Mouse (Mus musculus): Measurements from ENCODE around the gene Secisbp2l. TPM values are rescaled to one million over a fixed set of nuclear protein-coding genes. Genes with fewer than 3 reads are reported as not detected.

The Secisbp2l gene
- total and polyA plus RNA-seq, 2 experiments from 2014 or later, result 29.8 to 65.6 TPM

DNA sequence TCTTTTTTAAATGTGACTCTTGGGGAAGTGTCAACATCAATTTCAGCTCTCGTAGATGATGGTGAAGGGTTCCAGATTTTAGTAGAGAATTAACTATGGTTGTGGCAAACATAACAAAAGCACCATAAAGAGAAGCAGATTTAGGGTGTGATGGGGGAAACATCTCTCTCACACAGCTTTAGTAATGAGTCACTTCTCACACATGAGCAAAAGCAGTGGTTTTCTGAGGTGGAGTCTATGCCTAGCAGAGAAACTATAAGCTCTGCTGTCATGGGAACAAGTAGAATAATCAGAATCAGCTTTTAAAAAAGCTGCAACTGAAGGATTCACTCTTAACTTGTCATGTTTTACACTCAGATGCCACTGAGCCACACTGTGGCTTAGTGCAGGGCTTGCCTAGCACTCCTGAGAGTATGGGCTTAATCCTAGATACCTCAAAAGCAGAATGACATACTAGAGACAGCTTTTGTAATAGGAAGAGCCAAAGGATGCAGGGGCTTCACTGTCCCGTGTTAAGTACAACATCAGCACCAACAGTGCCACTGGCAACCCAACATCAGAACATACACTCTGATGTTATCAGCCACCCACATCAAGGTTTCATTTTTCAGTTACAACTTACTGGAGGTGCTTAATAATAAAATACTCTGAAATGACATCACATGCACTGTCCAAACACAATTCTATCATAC, 47.2 kb downstream of the Secisbp2l start:
- DNase-seq (no peak), ATAC-seq (no peak)
- TF ChIP-seq CTCF (IDR thresholded peaks at IDR 0.05; ENCODE audit: low read depth), result no peak
- Histone ChIP-seq H3K27ac (ENCODE audit: low read depth, low read length) (no peak overlapping the region), H3K4me2 (ENCODE audit: low read depth) (no peak overlapping the region), H3K9ac (no peak overlapping the region), H3K4me1 (ENCODE audit: insufficient read depth) (peaks cover 5% of the 10 kb centered on the region; the same call in 1 of the 2 replicates), H3K27me3 (ENCODE audit: insufficient read depth, low read length) (no peaks in the 10 kb centered on the region), H3K36me3 (ENCODE audit: insufficient read depth) (peaks cover 17% of the 10 kb centered on the region), H3K4me3 (ENCODE audit: low read depth, low read length) (no peak overlapping the region), H3K9me3 (ENCODE audit: low read length) (no peaks in the 10 kb centered on the region)
- WGBS, result 77% methylated on average over 2 of the region's 2 CpGs

DNA sequence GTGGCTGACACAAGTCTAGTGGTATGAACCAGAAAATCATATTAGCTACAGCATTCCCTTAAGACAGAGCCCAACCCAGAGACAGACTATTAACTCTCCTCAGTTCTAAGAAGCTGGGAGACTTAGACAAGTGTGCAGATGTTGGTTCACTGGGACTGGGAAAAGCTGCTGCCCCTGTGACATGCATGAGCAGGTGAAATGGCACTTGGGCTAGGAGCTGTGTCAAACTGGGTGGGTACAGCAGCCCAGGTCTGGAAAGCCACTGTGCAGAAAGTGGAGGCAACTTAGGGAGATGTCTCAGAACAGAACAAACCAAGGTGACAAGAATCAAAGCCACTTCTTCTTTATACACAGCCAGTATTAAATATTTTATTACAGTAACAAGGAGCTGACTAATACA, 47.9 kb downstream of the Secisbp2l start:
- DNase-seq (no peak), ATAC-seq (no peak)
- H3K36me3 ChIP-seq (ENCODE audit: insufficient read depth), result peaks cover 11% of the 10 kb centered on the region
- H3K9me3 ChIP-seq (ENCODE audit: low read length), result no peaks in the 10 kb centered on the region
- TF ChIP-seq CTCF (IDR thresholded peaks at IDR 0.05; ENCODE audit: low read depth), result no peak
- H3K9ac ChIP-seq, result no peak overlapping the region
- H3K4me2 ChIP-seq (ENCODE audit: low read depth), result no peak overlapping the region
- H3K27ac ChIP-seq (ENCODE audit: low read depth, low read length), result no peak overlapping the region
- no peak overlapping the region for H3K4me3 ChIP-seq (ENCODE audit: low read depth, low read length)
- no peaks in the 10 kb centered on the region for H3K27me3 ChIP-seq (ENCODE audit: insufficient read depth, low read length)
- peaks cover 5% of the 10 kb centered on the region; the same call in 1 of the 2 replicates for H3K4me1 ChIP-seq (ENCODE audit: insufficient read depth)

DNA sequence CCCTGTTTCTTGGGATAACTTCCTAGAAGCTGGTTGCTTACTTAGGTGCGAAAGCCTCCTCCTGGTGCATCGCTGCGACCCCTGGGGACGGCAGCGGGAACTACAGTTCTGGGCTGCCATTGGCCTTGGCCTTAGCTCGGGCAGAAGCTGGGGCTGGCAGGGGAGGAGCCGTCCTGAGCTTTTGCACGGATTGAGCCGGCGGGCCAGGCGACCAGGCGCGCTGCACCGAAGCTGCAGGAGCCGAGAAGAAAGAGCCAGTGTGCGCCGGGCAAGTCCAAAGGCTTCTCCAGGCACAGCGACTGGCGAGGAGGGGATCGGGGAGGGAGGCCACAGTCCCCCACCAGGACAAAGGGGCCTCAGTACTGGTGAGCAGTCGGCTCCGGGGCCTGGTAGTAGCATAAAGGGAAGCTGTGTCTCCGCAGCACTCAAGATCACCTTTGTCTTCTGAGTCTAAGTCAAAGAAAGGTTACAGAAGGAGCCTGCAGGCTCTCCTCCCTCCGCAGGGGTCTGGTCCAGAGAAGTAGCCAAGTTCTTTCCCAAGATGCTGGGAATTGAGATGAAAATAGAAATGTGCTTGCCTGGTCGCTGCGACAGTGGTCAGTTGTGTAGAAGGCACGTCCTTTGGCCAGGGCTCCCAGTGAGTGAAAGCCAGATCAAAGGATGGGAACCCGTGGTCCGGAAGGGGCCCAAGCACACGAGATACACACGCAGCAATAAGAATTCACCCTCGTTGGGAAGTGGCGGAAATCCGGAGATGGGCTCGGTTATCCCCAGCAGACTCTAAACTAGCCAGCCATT, 50.7 kb downstream of the Secisbp2l start:
- Histone ChIP-seq H3K4me1 (ENCODE audit: insufficient read depth) (peaks cover 5% of the 10 kb centered on the region; the same call in 1 of the 2 replicates), H3K9me3 (ENCODE audit: low read length) (no peaks in the 10 kb centered on the region), H3K36me3 (ENCODE audit: insufficient read depth) (no peaks in the 10 kb centered on the region), H3K27me3 (ENCODE audit: insufficient read depth, low read length) (no peaks in the 10 kb centered on the region), H3K4me2 (ENCODE audit: low read depth) (peak overlapping the region; percentile 69), H3K27ac (ENCODE audit: low read depth, low read length) (peak overlapping the region; percentile 79), H3K9ac (peak overlapping the region; percentile 71), H3K4me3 (ENCODE audit: low read depth, low read length) (peak overlapping the region; percentile 45)
- peak; percentile 96 for DNase-seq
- WGBS, result 8% methylated on average over 35 of the region's 35 CpGs
- peak; percentile 97 for TF ChIP-seq CTCF (IDR thresholded peaks at IDR 0.05; ENCODE audit: low read depth)
- ATAC-seq, result peak; percentile 95

DNA sequence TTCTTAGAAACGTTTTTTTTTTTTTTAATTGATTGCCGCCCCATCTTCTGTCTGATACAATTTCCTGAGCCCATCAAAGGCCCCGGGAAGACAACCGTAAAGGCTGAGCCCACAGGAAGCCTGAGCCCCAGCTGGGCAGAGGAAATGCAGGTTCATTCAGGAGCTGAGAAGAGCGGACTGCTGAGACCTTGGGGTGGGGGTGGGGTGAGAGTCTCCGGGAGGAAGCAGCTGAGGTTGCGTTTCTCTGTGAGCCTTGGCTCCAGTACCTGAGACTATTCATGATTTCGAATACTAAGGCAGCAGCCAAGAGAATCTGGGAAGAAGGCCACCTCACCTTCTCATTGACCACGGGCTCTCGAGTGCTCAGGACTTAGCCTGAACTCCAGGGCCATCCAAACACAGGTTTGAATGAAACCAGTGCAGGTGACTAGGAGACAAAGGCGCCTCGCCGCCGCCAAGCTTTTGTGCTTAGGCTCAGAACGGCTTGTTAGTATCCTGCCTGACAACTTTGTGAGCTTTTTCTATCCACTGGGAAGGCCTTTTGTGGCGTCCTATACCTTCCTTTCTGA, 58.0 kb downstream of the Secisbp2l start:
- WGBS, result 3% methylated on average over 16 of the region's 16 CpGs
- peak overlapping the region; percentile 59 for H3K9ac ChIP-seq
- peaks cover 12% of the 10 kb centered on the region; the same call in 1 of the 2 replicates for H3K27me3 ChIP-seq (ENCODE audit: insufficient read depth, low read length)
- no peaks in the 10 kb centered on the region for H3K36me3 ChIP-seq (ENCODE audit: insufficient read depth)
- peak overlapping the region; percentile 49 for H3K4me3 ChIP-seq (ENCODE audit: low read depth, low read length)
- TF ChIP-seq CTCF (IDR thresholded peaks at IDR 0.05; ENCODE audit: low read depth), result no peak
- H3K27ac ChIP-seq (ENCODE audit: low read depth, low read length), result no peak overlapping the region
- DNase-seq (peak; percentile 43), ATAC-seq (peak; percentile 20; the same call in 1 of the 2 replicates)
- no peaks in the 10 kb centered on the region for H3K9me3 ChIP-seq (ENCODE audit: low read length)
- H3K4me2 ChIP-seq (ENCODE audit: low read depth), result peak overlapping the region; percentile 100
- H3K4me1 ChIP-seq (ENCODE audit: insufficient read depth), result 0 out of 2 replicates have a peak, but pooled peaks cover 7% of the 10 kb centered on the region

DNA sequence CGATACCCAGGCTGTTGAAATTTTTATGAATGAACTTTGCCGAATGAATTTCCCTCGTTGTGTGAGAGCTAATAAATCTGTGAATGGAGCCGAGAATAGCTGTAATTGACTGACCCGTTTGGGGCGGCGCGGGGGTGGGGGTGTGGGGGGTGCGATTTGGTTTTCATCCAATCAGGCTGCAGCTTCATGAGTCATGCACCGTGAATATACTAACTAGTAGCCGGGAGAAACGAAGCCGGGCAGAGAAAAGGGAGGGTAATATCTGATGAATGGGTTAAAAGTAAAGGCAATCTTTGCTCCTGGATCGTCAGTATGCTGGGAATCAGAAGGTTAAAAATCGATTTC, 58.6 kb downstream of the Secisbp2l start, which contains the start of gene Shc4:
Shc4 (minus strand) TSS at position 63 of the 345 bp plus-strand sequence.
- Histone ChIP-seq H3K27me3 (ENCODE audit: insufficient read depth, low read length) (peaks cover 12% of the 10 kb centered on the region; the same call in 1 of the 2 replicates), H3K36me3 (ENCODE audit: insufficient read depth) (no peaks in the 10 kb centered on the region), H3K27ac (ENCODE audit: low read depth, low read length) (peak within 1 kb of the TSS; percentile 45; the same call in 1 of the 2 replicates), H3K4me3 (ENCODE audit: low read depth, low read length) (peak within 1 kb of the TSS; percentile 49), H3K4me1 (ENCODE audit: insufficient read depth) (0 out of 2 replicates have a peak, but pooled peaks cover 7% of the 10 kb centered on the region), H3K9ac (peak within 1 kb of the TSS; percentile 59), H3K9me3 (ENCODE audit: low read length) (no peaks in the 10 kb centered on the region), H3K4me2 (ENCODE audit: low read depth) (peak within 1 kb of the TSS; percentile 100)
- 2% methylated on average over 15 of the region's 15 CpGs for WGBS
- ATAC-seq (peak; percentile 88), DNase-seq (peak; percentile 76)
- TF ChIP-seq CTCF (IDR thresholded peaks at IDR 0.05; ENCODE audit: low read depth), result no peak

DNA sequence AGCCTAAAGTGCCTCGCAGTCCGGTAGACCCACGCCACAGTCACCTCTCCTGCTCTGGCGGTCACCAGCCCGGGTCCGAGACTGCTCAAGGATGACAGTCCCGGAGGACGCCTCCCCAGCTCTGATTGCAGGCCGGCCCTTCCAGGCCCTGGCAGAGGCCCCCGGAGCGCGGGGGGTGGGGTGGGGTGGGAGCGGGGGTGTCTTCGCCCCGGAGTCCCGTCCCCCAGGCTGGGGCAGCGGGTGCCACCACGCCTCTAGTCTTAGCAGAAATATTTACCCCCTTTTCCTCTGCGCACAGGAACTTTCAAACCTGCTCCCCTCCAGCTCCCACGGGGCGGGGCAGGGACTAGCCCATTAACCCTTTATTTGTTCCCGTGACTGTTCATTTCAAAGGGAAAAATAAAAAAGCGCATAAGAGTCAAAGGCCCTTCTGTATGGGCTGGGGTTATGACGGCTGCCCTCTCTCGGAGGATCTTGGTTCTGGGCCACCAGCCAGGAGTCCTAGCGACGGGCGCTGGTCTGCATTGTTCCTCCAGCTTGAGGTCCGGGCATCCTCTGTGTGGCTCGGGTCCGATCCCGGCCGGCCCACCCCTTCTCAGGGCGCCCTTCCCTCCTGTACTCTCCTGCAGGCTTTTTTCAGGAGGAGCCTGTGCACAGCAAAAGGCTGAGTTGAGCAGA, 59.1 kb downstream of the Secisbp2l start:
- 2% methylated on average over 34 of the region's 34 CpGs for WGBS
- Histone ChIP-seq H3K4me1 (ENCODE audit: insufficient read depth) (0 out of 2 replicates have a peak, but pooled peaks cover 7% of the 10 kb centered on the region), H3K27ac (ENCODE audit: low read depth, low read length) (peak overlapping the region; percentile 45; the same call in 1 of the 2 replicates), H3K9ac (peak overlapping the region; percentile 59), H3K27me3 (ENCODE audit: insufficient read depth, low read length) (peaks cover 12% of the 10 kb centered on the region; the same call in 1 of the 2 replicates), H3K9me3 (ENCODE audit: low read length) (no peaks in the 10 kb centered on the region), H3K4me2 (ENCODE audit: low read depth) (peak overlapping the region; percentile 100), H3K4me3 (ENCODE audit: low read depth, low read length) (peak overlapping the region; percentile 49), H3K36me3 (ENCODE audit: insufficient read depth) (no peaks in the 10 kb centered on the region)
- peak; percentile 19 for ATAC-seq
- no peak for DNase-seq
- 0 out of 2 replicates have a peak, but pooled peaks have one; percentile 34 for TF ChIP-seq CTCF (IDR thresholded peaks at IDR 0.05; ENCODE audit: low read depth)
